Mouse (Mus musculus): Measurements from ENCODE around the gene Zmynd8.

GRCm38 (mm10) chr2:165849129-165849528, 49.7 kb downstream of the Zmynd8 start:
- no peak for TF ChIP-seq CTCF (conservative IDR thresholded peaks at IDR 0.05; ENCODE audit: insufficient read depth, insufficient read length, low read depth, low read length)
- no peak for TF ChIP-seq POLR2A (IDR thresholded peaks at IDR 0.05; ENCODE audit: low read depth, low read length)
